Mouse (Mus musculus) embryonic facial prominence, embryonic 15.5 days (tissue): ENCODE results near the gene Ermp1. TPM values are rescaled to one million over a fixed set of nuclear protein-coding genes. Genes with fewer than 3 reads are reported as not detected.
"Not testable (repeated sequence)": the region's sequence is repeated elsewhere in the genome, so short reads cannot be mapped to it uniquely, and the experiment has no call there.

ENCODE experiments used
- ATAC-seq: fragments of 200-750 bp; cut with Nextera tagmentation; 2 replicates; pipeline ENCODE4 v1.8.0; 2017; ENCODE audit warnings: low read depth, moderate TSS enrichment; ENCODE audit not compliant: insufficient number of reproducible peaks, low FRiP score, low TSS enrichment
- H3K27ac ChIP-seq: fragments of 300-500 bp; sonication (generic); replicated peaks from 2 replicates; pipeline ENCODE4 v1.5.1; 2015; ENCODE audit warnings: mild to moderate bottlenecking, inconsistent platforms
- H3K27me3 ChIP-seq: fragments of 300-500 bp; sonication (generic); 2 replicates; pipeline ENCODE4 v1.6.1; 2015; ENCODE audit warnings: inconsistent platforms
- H3K36me3 ChIP-seq: fragments of 300-500 bp; sonication (generic); 2 replicates; pipeline ENCODE4 v1.6.1; 2015; ENCODE audit warnings: mild to moderate bottlenecking, inconsistent platforms
- H3K4me1 ChIP-seq: fragments of 300-500 bp; sonication (generic); 2 replicates; pipeline ENCODE4 v1.6.1; 2015; ENCODE audit warnings: inconsistent platforms
- H3K4me2 ChIP-seq: fragments of 300-500 bp; sonication (generic); replicated peaks from 2 replicates; pipeline ENCODE4 v1.6.1; 2015; ENCODE audit warnings: mild to moderate bottlenecking, inconsistent platforms
- H3K4me3 ChIP-seq: fragments of 300-500 bp; sonication (generic); replicated peaks from 2 replicates; pipeline ENCODE4 v1.5.1; 2015; ENCODE audit warnings: mild to moderate bottlenecking, inconsistent platforms
- H3K9ac ChIP-seq: fragments of 300-500 bp; sonication (generic); 2 replicates; pipeline ENCODE4 v1.6.1; 2015; ENCODE audit warnings: inconsistent platforms
- H3K9me3 ChIP-seq: fragments of 300-500 bp; sonication (generic); replicated peaks from 2 replicates; pipeline ENCODE4 v1.6.1; 2016; ENCODE audit warnings: inconsistent platforms
- WGBS: fragments of 180-500 bp; shearing (Covaris S2); methylation state at CpG from one replicate; pipeline ENCODE4 v1.1.7; 2015; 5-methylcytosine and 5-hydroxymethylcytosine counted together
- polyA plus RNA-seq: library from polyadenylated mRNA; unstranded; fragments of >200 nt; fragmentation: Nextera tagmentation; extraction: Ambion mirVana; gene quantifications from 2 replicates; pipeline ENCODE4 v1.2.1, GENCODE M21; 2015

Gene Ermp1
- polyA plus RNA-seq, 1 experiment from 2014 or later = 23.4 TPM

- no peak overlapping the region for H3K9ac ChIP-seq
- H3K4me1 ChIP-seq = no peaks in the 10 kb centered on the region
- peaks cover 78% of the 10 kb centered on the region for H3K36me3 ChIP-seq
- no peaks in the 10 kb centered on the region for H3K9me3 ChIP-seq
- no peak overlapping the region for H3K27ac ChIP-seq
- no peaks in the 10 kb centered on the region for H3K27me3 ChIP-seq
- no peak overlapping the region for H3K4me3 ChIP-seq
- 93% methylated on average over 5 of the region's 5 CpGs for WGBS
- ATAC-seq = no peak
- H3K4me2 ChIP-seq = no peak overlapping the region
Measured at GRCm38 (mm10) chr19:29598981-29599380, 49.2 kb downstream of the Ermp1 start.

DNA sequence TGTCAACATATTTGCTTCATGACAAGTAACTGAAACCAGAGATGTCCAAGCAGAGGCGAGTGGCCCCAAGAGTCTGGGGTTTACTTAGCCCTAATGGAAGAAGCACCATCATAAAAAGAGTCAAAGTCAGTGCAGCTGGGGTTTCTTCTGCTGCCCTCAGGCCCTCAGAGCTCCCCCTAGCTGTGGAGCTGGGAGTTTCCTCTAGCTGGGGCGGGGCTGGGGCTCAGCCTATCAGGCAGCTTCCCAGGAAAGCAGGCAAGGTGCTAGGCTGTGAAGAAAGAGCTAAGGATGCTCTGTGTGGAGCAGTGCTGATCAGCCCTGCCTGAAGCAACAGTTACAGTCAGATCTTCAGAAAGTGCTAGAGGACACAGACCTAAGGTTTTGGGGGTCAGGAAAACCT, 51.2 kb downstream of the Ermp1 start:
- no peak for ATAC-seq
- no peak overlapping the region for H3K4me3 ChIP-seq
- H3K27me3 ChIP-seq = no peaks in the 10 kb centered on the region
- H3K9ac ChIP-seq = no peak overlapping the region
- H3K36me3 ChIP-seq = peaks cover 60% of the 10 kb centered on the region
- no peaks in the 10 kb centered on the region for H3K9me3 ChIP-seq
- no peak overlapping the region for H3K4me2 ChIP-seq
- 88% methylated on average over 2 of the region's 2 CpGs for WGBS
- no peak overlapping the region for H3K27ac ChIP-seq
- no peaks in the 10 kb centered on the region for H3K4me1 ChIP-seq

DNA sequence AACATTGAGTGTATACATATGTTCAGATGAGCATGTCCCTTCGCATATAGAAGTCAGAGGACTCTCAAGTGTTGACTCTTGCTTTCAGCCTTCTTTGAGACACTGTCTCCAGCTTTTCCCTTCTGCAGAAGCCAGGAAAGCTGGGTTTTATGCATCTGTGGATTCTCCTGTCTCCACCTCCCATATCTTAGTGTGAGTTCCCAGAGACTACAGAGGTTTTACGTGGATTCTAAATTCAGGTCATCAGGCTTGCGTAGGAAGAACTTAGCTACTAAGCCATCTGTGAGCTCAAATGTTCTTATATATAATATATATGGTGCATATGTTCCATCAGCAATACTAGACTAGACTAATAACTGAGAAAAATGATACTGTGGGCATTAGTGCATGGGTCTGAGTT, 51.9 kb downstream of the Ermp1 start:
- no peaks in the 10 kb centered on the region for H3K27me3 ChIP-seq
- no peak overlapping the region for H3K9ac ChIP-seq
- H3K4me3 ChIP-seq = no peak overlapping the region
- ATAC-seq = no peak
- H3K4me1 ChIP-seq = no peaks in the 10 kb centered on the region
- no peaks in the 10 kb centered on the region for H3K9me3 ChIP-seq
- no peak overlapping the region for H3K4me2 ChIP-seq
- over 99% methylated on average over 3 of the region's 3 CpGs for WGBS
- no peak overlapping the region for H3K27ac ChIP-seq
- peaks cover 64% of the 10 kb centered on the region for H3K36me3 ChIP-seq

DNA sequence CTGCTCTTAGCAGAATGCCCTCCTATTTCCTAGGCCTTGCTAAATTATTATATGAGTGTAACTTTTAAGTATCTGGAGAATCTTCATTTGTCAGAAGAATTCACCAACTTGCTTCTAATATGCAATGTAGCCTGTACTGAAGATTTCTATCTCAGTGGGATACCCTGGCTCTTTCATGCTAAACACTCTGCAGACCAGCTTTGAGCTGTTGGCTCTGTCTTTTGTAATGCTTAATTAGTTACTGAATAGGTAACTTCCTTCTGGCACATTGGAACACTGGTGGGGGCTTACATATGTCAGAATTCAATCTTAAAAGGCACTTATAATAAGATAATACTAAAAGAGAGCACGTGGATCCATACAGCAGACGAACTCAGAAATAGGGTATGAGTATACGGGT, 54.4 kb downstream of the Ermp1 start:
- 68% methylated on average over 3 of the region's 3 CpGs for WGBS
- H3K4me2 ChIP-seq, H3K9me3 ChIP-seq, ATAC-seq, H3K4me1 ChIP-seq, H3K27me3 ChIP-seq, H3K9ac ChIP-seq, H3K27ac ChIP-seq, H3K4me3 ChIP-seq: not testable (repeated sequence)
- H3K36me3 ChIP-seq = peaks cover 58% of the 10 kb centered on the region

- Histone ChIP-seq H3K27me3 (no peaks in the 10 kb centered on the region), H3K4me3 (no peak overlapping the region), H3K27ac (no peak overlapping the region), H3K36me3 (peaks cover 54% of the 10 kb centered on the region), H3K4me2 (no peak overlapping the region), H3K9ac (no peak overlapping the region), H3K4me1 (no peaks in the 10 kb centered on the region), H3K9me3 (no peaks in the 10 kb centered on the region)
- 84% methylated on average over 6 of the region's 6 CpGs for WGBS
- ATAC-seq = no peak
Measured at GRCm38 (mm10) chr19:29583734-29584133, 64.5 kb downstream of the Ermp1 start.

GRCm38 (mm10) chr19:29582439-29582838, 65.8 kb downstream of the Ermp1 start:
- no peaks in the 10 kb centered on the region for H3K27me3 ChIP-seq
- 95% methylated on average over 2 of the region's 2 CpGs for whole genome bisulfite sequencing
- no peak for ATAC-seq
- H3K9ac ChIP-seq = no peak overlapping the region
- no peaks in the 10 kb centered on the region for H3K9me3 ChIP-seq
- H3K4me2 ChIP-seq = no peak overlapping the region
- H3K36me3 ChIP-seq = peaks cover 53% of the 10 kb centered on the region
- no peak overlapping the region for H3K4me3 ChIP-seq
- no peaks in the 10 kb centered on the region for H3K4me1 ChIP-seq
- H3K27ac ChIP-seq = no peak overlapping the region

GRCm38 (mm10) chr19:29566512-29566911, 81.7 kb downstream of the Ermp1 start:
- 84% methylated on average over 1 of the region's 1 CpGs for WGBS
- no peak for ATAC-seq
- H3K9ac ChIP-seq = no peak overlapping the region

DNA sequence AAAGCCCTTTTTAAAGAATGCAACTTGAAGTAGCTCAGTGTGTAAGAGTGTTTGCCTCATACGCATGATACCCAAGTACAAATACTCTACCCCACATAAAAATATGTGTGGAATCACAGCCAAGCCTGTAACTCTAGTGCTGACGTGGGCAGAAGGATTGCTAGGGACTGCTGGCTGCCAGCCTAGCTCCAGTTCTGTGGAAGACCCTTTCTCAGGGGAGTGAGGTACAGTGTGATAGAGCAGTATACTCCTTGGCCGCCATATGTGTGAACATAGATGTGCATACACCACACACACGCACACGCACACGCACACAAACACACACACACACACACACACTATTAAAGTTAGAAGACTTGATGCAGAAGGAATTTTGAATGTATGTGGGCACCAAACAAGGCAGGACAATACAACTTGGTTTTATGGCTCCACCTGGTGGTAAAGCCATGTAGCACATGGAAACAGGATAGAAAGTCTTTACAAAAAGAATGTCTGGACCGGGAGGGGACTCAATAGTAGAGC, 84.9 kb downstream of the Ermp1 start:
- Histone ChIP-seq H3K9me3 (no peaks in the 10 kb centered on the region), H3K9ac (no peak overlapping the region), H3K4me3 (no peak overlapping the region), H3K4me2 (no peak overlapping the region), H3K4me1 (peaks cover 3% of the 10 kb centered on the region; the same call in 1 of the 2 replicates), H3K27ac (peak overlapping the region; percentile 55), H3K36me3 (peaks cover 5% of the 10 kb centered on the region; the same call in 1 of the 2 replicates), H3K27me3 (no peaks in the 10 kb centered on the region)
- 57% methylated on average over 7 of the region's 7 CpGs for WGBS
- ATAC-seq = no peak

More at GRCm38 (mm10) chr19:29566512-29566911, 81.7 kb downstream of the Ermp1 start:
- Histone ChIP-seq H3K36me3 (peaks cover 18% of the 10 kb centered on the region), H3K27ac (no peak overlapping the region), H3K4me2 (no peak overlapping the region), H3K4me1 (peaks cover 3% of the 10 kb centered on the region; the same call in 1 of the 2 replicates), H3K27me3 (no peaks in the 10 kb centered on the region), H3K4me3 (no peak overlapping the region), H3K9me3 (no peaks in the 10 kb centered on the region)

DNA sequence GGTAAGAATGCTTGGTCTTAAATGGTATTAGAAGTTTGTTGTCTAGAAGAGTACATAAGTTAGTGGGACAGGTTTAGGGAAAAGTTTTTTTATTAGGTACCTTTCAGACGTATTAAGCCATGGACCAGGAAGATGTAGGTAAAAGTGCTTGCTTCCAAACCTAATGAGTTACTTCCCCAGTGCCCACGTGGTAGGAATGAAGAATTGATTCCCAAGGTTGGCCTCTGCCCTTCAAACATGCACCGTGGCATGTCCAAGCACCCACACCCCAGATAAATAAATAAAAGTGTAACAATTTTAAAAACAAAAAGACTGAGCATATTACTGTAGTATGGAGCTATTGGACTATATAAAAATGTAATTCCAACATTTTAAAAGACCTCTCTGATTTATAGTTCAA, 85.6 kb downstream of the Ermp1 start:
- no peaks in the 10 kb centered on the region for H3K9me3 ChIP-seq
- H3K9ac ChIP-seq = no peak overlapping the region
- H3K27ac ChIP-seq = 0 out of 2 replicates have a peak overlapping the region, but pooled peaks have one; percentile 55
- H3K4me1 ChIP-seq = peaks cover 3% of the 10 kb centered on the region; the same call in 1 of the 2 replicates
- H3K4me2 ChIP-seq = no peak overlapping the region
- ATAC-seq = no peak
- WGBS = 66% methylated on average over 3 of the region's 3 CpGs
- H3K27me3 ChIP-seq = no peaks in the 10 kb centered on the region
- no peak overlapping the region for H3K4me3 ChIP-seq
- H3K36me3 ChIP-seq = peaks cover 5% of the 10 kb centered on the region; the same call in 1 of the 2 replicates

DNA sequence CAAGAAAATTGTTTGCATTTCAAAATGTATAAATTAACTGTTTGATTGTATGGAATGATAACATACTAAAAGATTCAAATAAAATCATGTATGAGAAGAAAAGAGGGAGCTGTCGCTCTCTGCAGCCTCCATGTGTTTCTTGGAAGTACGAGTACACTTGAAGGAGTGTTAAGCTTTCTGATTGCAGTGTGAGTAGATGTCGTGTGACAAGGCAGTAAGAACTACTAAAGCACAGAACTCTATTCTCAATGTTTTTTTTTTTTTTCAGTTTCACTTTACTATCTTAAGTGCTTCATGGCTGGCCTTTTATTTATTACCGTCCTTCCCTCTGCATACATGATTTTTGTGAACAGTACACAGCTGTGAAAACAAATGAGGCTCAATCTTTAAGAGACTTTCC, 86.0 kb downstream of the Ermp1 start:
- no peaks in the 10 kb centered on the region for H3K9me3 ChIP-seq
- H3K36me3 ChIP-seq = peaks cover 5% of the 10 kb centered on the region; the same call in 1 of the 2 replicates
- H3K27me3 ChIP-seq = no peaks in the 10 kb centered on the region
- WGBS = 73% methylated on average over 4 of the region's 4 CpGs
- no peak overlapping the region for H3K27ac ChIP-seq
- H3K9ac ChIP-seq = no peak overlapping the region
- no peak overlapping the region for H3K4me2 ChIP-seq
- peaks cover 3% of the 10 kb centered on the region; the same call in 1 of the 2 replicates for H3K4me1 ChIP-seq
- no peak for ATAC-seq
- no peak overlapping the region for H3K4me3 ChIP-seq
